Mouse (Mus musculus) heart, embryonic 16.5 days (tissue): ENCODE measurements around the gene Mgarp. TPM values are rescaled to one million over a fixed set of nuclear protein-coding genes. Genes with fewer than 3 reads are reported as not detected.
A peak's percentile ranks its signal among the peaks of the same experiment; 100 is the strongest.
"Not testable (repeated sequence)": the region's sequence is repeated elsewhere in the genome, so short reads cannot be mapped to it uniquely, and the experiment has no call there.

ENCODE experiments used
- ATAC-seq: fragments of 200-750 bp; cut with Nextera tagmentation; replicated peaks from 2 replicates; pipeline ENCODE4 v1.8.0; 2017; ENCODE audit warnings: moderate number of reproducible peaks; ENCODE audit not compliant: insufficient read depth, low FRiP score; ENCODE audit errors: extremely low read depth
- H3K27ac ChIP-seq: fragments of 300-500 bp; sonication (generic); 2 replicates; pipeline ENCODE4 v1.5.1; 2014; ENCODE audit warnings: mild to moderate bottlenecking, low read length, control low read depth, moderate library complexity
- H3K27me3 ChIP-seq: fragments of 300-500 bp; sonication (generic); 2 replicates; pipeline ENCODE4 v1.6.1; 2014; ENCODE audit warnings: low read length, mixed read lengths; ENCODE audit not compliant: control insufficient read depth, insufficient read depth
- H3K36me3 ChIP-seq: fragments of 300-500 bp; sonication (generic); 2 replicates; pipeline ENCODE4 v1.6.1; 2014; ENCODE audit not compliant: control insufficient read depth, insufficient read depth
- H3K4me1 ChIP-seq: fragments of 300-500 bp; sonication (generic); 2 replicates; pipeline ENCODE4 v1.6.1; 2014; ENCODE audit warnings: low read length, mixed read lengths; ENCODE audit not compliant: control insufficient read depth, insufficient read depth
- H3K4me2 ChIP-seq: fragments of 300-500 bp; sonication (generic); 2 replicates; pipeline ENCODE4 v1.6.1; 2014; ENCODE audit warnings: low read depth, mild to moderate bottlenecking, control low read depth, low read length
- H3K4me3 ChIP-seq: fragments of 300-500 bp; sonication (generic); 2 replicates; pipeline ENCODE4 v1.5.1; 2014; ENCODE audit warnings: mild to moderate bottlenecking, control low read depth, low read length
- H3K9ac ChIP-seq: fragments of 300-500 bp; sonication (generic); 2 replicates; pipeline ENCODE4 v1.6.1; 2014; ENCODE audit warnings: low read length, control low read depth
- H3K9me3 ChIP-seq: fragments of 300-500 bp; sonication (generic); replicated peaks from 2 replicates; pipeline ENCODE4 v1.6.1; 2016; ENCODE audit warnings: low read length; ENCODE audit not compliant: control insufficient read depth
- WGBS: fragments of 180-500 bp; shearing (Covaris S2); extraction: QIAGEN DNeasy Blood & Tissue Kit; methylation state at CpG from one replicate; pipeline ENCODE4 v1.1.7; 2014; 5-methylcytosine and 5-hydroxymethylcytosine counted together
- polyA plus RNA-seq: library from polyadenylated mRNA; unstranded; fragments of >200 nt; fragmentation: Nextera tagmentation; extraction: Ambion mirVana; gene quantifications from 2 replicates; pipeline ENCODE4 v1.2.1, GENCODE M21; 2015

Mgarp gene
- polyA plus RNA-seq, 1 experiment from 2014 or later: 10.7 TPM

DNA sequence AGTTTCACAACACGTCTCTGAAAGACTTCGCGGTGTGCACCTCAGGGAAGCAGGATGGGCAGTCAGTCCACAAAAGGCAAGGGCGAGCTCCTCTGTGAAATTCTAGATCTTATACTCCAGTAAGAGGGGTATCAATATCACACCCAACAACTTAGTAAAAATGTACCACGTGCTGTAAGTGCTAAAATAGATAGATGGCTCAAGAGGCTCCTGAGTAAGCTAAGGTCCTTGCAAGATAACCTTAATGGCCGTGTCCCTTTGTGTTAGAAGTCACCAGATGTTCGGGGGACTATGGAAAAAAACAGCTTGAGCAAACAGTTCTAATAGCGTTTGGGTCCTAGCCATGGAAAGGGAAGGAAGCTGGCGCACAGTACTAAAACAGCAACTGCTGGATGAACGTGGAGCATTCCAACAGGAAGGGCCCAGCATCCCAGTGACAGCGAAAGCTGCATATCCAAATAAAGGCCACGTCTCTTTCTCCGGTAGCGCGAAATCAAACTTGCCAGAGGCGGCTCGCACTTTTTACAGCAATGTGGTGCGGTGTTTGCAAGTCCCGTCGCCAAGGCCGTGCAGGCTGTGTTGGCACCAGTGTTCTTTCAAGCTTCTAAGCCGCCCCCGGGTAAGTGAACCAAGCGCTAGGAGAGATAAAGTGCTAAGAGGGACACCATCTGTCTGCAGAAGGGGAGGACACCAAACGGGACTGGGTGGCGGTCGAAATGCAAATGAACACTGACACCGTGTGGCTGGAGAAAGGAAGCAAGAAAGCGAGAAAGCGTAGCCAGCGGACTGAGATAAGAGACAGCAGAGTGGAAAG lies 31.6 kb downstream of the Mgarp start:
- 7% methylated on average over 31 of the region's 31 CpGs for whole genome bisulfite sequencing
- Histone ChIP-seq H3K4me1 (peaks cover 10% of the 10 kb centered on the region), H3K36me3 (no peaks in the 10 kb centered on the region), H3K27ac (peak overlapping the region; percentile 60), H3K9ac (peak overlapping the region; percentile 63), H3K4me3 (peak overlapping the region; percentile 54), H3K4me2 (peak overlapping the region; percentile 80), H3K27me3 (no peaks in the 10 kb centered on the region), H3K9me3 (no peaks in the 10 kb centered on the region)
- peak; percentile 92 for ATAC-seq

DNA sequence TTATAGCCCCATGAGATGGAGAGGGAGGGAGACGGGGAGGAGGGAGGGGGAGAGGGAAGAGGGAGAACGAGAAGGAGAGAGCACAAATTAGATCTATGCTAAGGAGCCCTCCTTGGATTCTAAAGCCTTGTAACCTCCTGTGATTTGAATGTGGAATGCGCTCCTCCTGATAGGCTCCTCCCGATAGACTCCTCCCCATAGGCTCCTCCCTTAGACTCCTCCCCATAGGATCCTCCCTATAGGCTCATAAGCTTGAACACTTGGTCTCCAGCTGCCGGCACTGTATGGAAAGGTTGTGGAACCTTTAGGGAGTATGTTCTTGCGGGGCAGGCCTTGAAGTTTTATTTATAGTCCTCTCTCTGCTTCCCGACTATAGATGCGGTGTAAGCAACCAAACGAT lies 35.5 kb downstream of the Mgarp start:
- Histone ChIP-seq H3K4me2 (no peak overlapping the region), H3K27me3 (no peaks in the 10 kb centered on the region), H3K36me3 (no peaks in the 10 kb centered on the region), H3K27ac (no peak overlapping the region), H3K9me3 (no peaks in the 10 kb centered on the region), H3K4me3 (no peak overlapping the region), H3K4me1 (peaks cover 18% of the 10 kb centered on the region), H3K9ac (no peak overlapping the region)
- ATAC-seq: no peak
- WGBS: 28% methylated on average over 9 of the region's 9 CpGs

DNA sequence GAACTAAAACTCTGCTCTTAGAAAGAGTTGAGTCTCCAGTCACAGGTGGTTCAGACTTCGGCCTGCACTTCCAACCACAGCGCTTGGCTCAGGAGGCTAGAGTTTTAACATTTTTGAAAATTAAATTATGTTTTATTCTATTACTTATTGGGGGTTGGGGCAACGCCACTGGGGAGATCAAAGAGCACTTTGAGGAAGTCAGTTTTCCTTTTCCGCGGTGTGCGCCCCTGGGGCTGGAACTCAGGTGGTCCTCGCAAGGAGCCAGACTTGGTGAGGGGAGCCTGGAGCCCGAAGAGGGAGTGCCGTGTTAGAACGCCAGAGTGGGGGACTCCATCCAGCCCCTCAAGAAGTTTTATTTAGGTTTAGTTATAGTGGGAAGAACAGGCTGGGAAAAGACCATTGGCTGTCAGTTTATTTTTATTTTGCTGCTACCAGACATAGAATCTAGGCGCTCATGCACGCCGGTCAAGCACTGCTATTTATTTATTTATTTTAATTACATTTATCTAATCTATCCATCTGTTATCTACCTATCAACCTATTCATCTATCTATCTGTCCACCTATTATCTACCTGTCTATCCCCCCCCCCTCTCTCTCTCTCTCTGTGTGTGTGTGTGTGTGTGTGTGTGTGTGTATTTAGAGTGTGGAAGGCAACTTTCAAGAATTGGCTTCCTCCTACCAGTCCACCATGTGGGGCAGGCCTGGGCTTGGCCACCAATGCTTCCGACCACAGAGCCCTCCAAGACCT lies 36.8 kb downstream of the Mgarp start:
- ATAC-seq: no peak; the same call in 1 of the 2 replicates
- H3K27ac ChIP-seq: no peak overlapping the region
- H3K4me3 ChIP-seq: peak overlapping the region; percentile 62
- peak overlapping the region; percentile 77; the same call in 1 of the 2 replicates for H3K4me2 ChIP-seq
- no peaks in the 10 kb centered on the region for H3K9me3 ChIP-seq
- 38% methylated on average over 14 of the region's 14 CpGs for WGBS
- peaks cover 12% of the 10 kb centered on the region for H3K4me1 ChIP-seq
- no peaks in the 10 kb centered on the region for H3K36me3 ChIP-seq
- H3K27me3 ChIP-seq: no peaks in the 10 kb centered on the region
- no peak overlapping the region for H3K9ac ChIP-seq

- Histone ChIP-seq H3K4me1 (peaks cover 7% of the 10 kb centered on the region), H3K27ac (peak overlapping the region; percentile 72), H3K4me2 (peak overlapping the region; percentile 77), H3K27me3 (no peaks in the 10 kb centered on the region), H3K9me3 (no peaks in the 10 kb centered on the region), H3K36me3 (no peaks in the 10 kb centered on the region), H3K4me3 (peak overlapping the region; percentile 62), H3K9ac (peak overlapping the region; percentile 70)
- ATAC-seq: peak; percentile 79
- 2% methylated on average over 50 of the region's 50 CpGs for WGBS
These were observed 37.6 kb downstream of the Mgarp start for GRCm38 (mm10) chr3:51358660-51359557.

- no peak overlapping the region; the same call in 1 of the 2 replicates for H3K9ac ChIP-seq
These were observed 38.4 kb downstream of the Mgarp start for GRCm38 (mm10) chr3:51358181-51358580.

DNA sequence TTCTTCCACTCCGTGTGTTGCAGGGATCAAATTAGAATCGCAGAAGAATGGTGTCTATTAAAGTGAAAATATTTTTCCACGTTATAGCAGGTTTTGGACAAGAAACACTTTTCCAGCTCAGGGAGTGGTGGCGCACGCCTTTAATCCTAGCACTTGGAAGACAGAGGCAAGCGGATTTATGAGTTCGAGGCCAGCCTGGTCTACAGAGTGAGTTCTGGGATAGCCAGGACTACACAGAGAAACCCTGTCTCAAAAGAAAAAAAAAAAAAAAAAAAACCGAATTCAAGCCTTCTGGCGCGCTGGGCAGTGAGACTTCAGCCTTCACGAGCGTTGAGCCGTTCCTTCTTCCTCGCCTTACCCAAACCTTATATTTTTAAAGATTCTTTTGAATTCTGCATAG lies 38.9 kb downstream of the Mgarp start:
- H3K36me3 ChIP-seq: no peaks in the 10 kb centered on the region
- peak overlapping the region; percentile 62 for H3K4me3 ChIP-seq
- H3K9me3 ChIP-seq: no peaks in the 10 kb centered on the region
- no peak for ATAC-seq
- H3K4me2 ChIP-seq: peak overlapping the region; percentile 77
- no peak overlapping the region for H3K27ac ChIP-seq
- no peak overlapping the region for H3K9ac ChIP-seq
- 30% methylated on average over 14 of the region's 14 CpGs for WGBS
- peaks cover 7% of the 10 kb centered on the region for H3K4me1 ChIP-seq
- no peaks in the 10 kb centered on the region for H3K27me3 ChIP-seq

More at GRCm38 (mm10) chr3:51358181-51358580, 38.4 kb downstream of the Mgarp start:
- no peak for ATAC-seq
- no peaks in the 10 kb centered on the region for H3K27me3 ChIP-seq
- no peaks in the 10 kb centered on the region for H3K9me3 ChIP-seq
- H3K36me3 ChIP-seq: no peaks in the 10 kb centered on the region
- peak overlapping the region; percentile 62 for H3K4me3 ChIP-seq
- 11% methylated on average over 15 of the region's 15 CpGs for WGBS
- H3K4me2 ChIP-seq: peak overlapping the region; percentile 77
- H3K27ac ChIP-seq: no peak overlapping the region
- H3K4me1 ChIP-seq: peaks cover 7% of the 10 kb centered on the region

- Histone ChIP-seq H3K4me3 (no peak overlapping the region), H3K4me1 (peaks cover 7% of the 10 kb centered on the region), H3K36me3 (no peaks in the 10 kb centered on the region), H3K4me2 (no peak overlapping the region), H3K9me3 (no peaks in the 10 kb centered on the region), H3K27me3 (no peaks in the 10 kb centered on the region), H3K27ac (no peak overlapping the region), H3K9ac (no peak overlapping the region)
- no peak for ATAC-seq
- WGBS: 14% methylated on average over 5 of the region's 5 CpGs
These were observed 39.5 kb downstream of the Mgarp start for GRCm38 (mm10) chr3:51357078-51357477.

DNA sequence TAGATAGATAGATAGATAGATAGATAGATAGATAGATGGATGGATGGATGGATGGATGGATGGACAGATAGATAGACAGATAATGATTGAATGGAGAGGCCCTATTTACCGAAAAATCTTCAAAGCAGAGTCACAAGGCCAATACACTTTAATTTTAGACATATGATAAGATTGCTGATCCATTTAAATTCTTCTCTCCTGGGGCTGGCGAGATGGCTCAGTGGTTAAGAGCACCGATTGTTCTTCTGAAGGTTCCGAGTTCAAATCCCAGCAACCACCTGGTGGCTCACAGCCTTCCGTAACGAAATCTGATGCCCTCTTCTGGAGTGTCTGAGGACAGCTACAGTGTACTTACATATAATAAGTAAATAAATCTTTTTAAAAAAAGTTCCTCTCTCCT lies 41.6 kb downstream of the Mgarp start:
- H3K9ac ChIP-seq, H3K4me1 ChIP-seq, H3K27ac ChIP-seq, H3K4me2 ChIP-seq, H3K4me3 ChIP-seq, H3K27me3 ChIP-seq, ATAC-seq, H3K9me3 ChIP-seq, H3K36me3 ChIP-seq: not testable (repeated sequence)
- WGBS: 91% methylated on average over 6 of the region's 6 CpGs
